Mouse (Mus musculus) thymus, adult 2 months (tissue): Measurements from ENCODE around the gene Nrp2.

Source experiments
- CTCF ChIP-seq: fragments of 200-500 bp; IDR thresholded peaks from 2 replicates; pipeline ENCODE4 v1.5.1; 2012; ENCODE audit warnings: mild to moderate bottlenecking, control low read depth, low read length, moderate library complexity, borderline replicate concordance; ENCODE audit not compliant: control insufficient read depth, poor library complexity, insufficient read depth; ENCODE audit errors: extremely low read depth
- POLR2A ChIP-seq: fragments of 200-500 bp; IDR thresholded peaks from 2 replicates; pipeline ENCODE4 v1.6.1; 2012; ENCODE audit warnings: mild to moderate bottlenecking, low read length, control low read depth, moderate library complexity; ENCODE audit not compliant: control insufficient read depth, poor library complexity, insufficient read depth; ENCODE audit errors: extremely low read depth

GRCm38 (mm10) chr1:62735835-62736234 is 32.8 kb downstream of the Nrp2 start:
- TF ChIP-seq POLR2A, result no peak
- no peak for TF ChIP-seq CTCF
